Mouse (Mus musculus) hindbrain, embryonic 15.5 days (tissue): ENCODE results near the gene Aoc2. TPM values are rescaled to one million over a fixed set of nuclear protein-coding genes. Genes with fewer than 3 reads are reported as not detected.

Source experiments
- ATAC-seq: fragments of 200-750 bp; cut with Nextera tagmentation; 2 replicates; pipeline ENCODE4 v1.8.0; 2017; ENCODE audit warnings: low read depth, moderate number of reproducible peaks, moderate TSS enrichment; ENCODE audit not compliant: low FRiP score
- H3K27ac ChIP-seq: fragments of 300-500 bp; sonication (generic); replicated peaks from 2 replicates; pipeline ENCODE4 v1.5.1; 2015; ENCODE audit warnings: mild to moderate bottlenecking, inconsistent platforms
- H3K27me3 ChIP-seq: fragments of 300-500 bp; sonication (generic); 2 replicates; pipeline ENCODE4 v1.6.1; 2015; ENCODE audit warnings: control low read depth, inconsistent platforms
- H3K36me3 ChIP-seq: fragments of 300-500 bp; sonication (generic); 2 replicates; pipeline ENCODE4 v1.6.1; 2015; ENCODE audit warnings: control low read depth, inconsistent platforms
- H3K4me1 ChIP-seq: fragments of 300-500 bp; sonication (generic); replicated peaks from 2 replicates; pipeline ENCODE4 v1.6.1; 2015; ENCODE audit warnings: control low read depth, inconsistent platforms
- H3K4me2 ChIP-seq: fragments of 300-500 bp; sonication (generic); 2 replicates; pipeline ENCODE4 v1.6.1; 2015; ENCODE audit warnings: moderate library complexity, mild to moderate bottlenecking, inconsistent platforms
- H3K4me3 ChIP-seq: fragments of 300-500 bp; sonication (generic); 2 replicates; pipeline ENCODE4 v1.5.1; 2015; ENCODE audit warnings: mild to moderate bottlenecking, inconsistent platforms
- H3K9ac ChIP-seq: fragments of 300-500 bp; sonication (generic); 2 replicates; pipeline ENCODE4 v1.6.1; 2015; ENCODE audit warnings: inconsistent platforms
- H3K9me3 ChIP-seq: fragments of 300-500 bp; sonication (generic); 2 replicates; pipeline ENCODE4 v1.6.1; 2016; ENCODE audit warnings: control low read depth, inconsistent platforms
- WGBS: fragments of 180-500 bp; shearing (Covaris S2); methylation state at CpG from one replicate; pipeline ENCODE4 v1.1.7; 2015; 5-methylcytosine and 5-hydroxymethylcytosine counted together
- polyA plus RNA-seq: library from polyadenylated mRNA; unstranded; fragments of >200 nt; fragmentation: Nextera tagmentation; extraction: Ambion mirVana; gene quantifications from 2 replicates; pipeline ENCODE4 v1.2.1, GENCODE M21; 2015

Aoc2 gene
- polyA plus RNA-seq: 1.5 and 2.1 TPM in 2 replicates

DNA sequence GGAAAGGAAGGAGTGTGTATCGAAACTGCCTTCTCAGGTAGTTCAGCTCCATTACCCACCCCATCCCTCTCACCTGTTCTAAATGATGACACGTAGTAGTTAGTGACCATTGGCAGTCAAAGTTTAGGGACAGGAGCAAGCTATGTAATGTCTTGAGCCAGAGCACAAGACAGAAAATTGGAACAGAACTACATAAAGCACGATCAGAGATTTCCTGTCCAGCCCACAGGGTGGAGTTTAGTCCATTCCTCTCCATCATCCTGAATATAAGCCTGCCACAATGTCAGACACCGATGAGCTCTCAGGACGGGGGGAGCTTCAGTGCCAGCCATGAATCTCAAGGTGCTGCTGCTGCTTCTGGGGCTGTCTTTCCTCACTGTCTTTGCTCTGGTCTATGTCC, at the start of gene Aoc2:
Gene Aoc2, plus strand, starts transcription at position 301 of the 400 bp plus-strand sequence.
- H3K4me1 ChIP-seq: no peaks in the 10 kb centered on the region
- no peak within 1 kb of the TSS for H3K4me2 ChIP-seq
- 92% methylated on average over 5 of the region's 5 CpGs for WGBS
- peaks cover 48% of the 10 kb centered on the region for H3K36me3 ChIP-seq
- H3K9ac ChIP-seq: no peak within 1 kb of the TSS
- no peaks in the 10 kb centered on the region for H3K27me3 ChIP-seq
- no peak for ATAC-seq
- no peaks in the 10 kb centered on the region for H3K9me3 ChIP-seq
- no peak within 1 kb of the TSS for H3K27ac ChIP-seq
- H3K4me3 ChIP-seq: no peak within 1 kb of the TSS

DNA sequence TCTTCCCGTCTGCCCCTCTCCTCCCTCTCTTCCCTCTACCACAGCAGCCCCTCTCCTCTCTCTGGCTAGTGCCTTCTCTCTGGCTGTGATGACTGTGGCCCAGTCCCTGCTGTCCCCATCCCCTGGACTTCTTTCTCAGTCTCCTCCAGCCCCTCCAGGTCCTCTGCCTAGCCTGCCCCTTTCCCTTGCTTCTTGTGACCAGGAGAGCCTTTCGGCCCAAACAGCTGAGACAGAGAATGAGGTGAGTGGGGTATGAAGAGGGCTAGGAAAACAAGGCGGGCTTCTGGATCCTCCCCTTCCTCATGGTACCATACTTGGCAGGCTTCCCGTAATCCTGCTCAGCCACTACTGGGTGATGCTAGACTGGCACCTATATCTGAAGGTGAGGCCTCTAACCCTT, 49.6 kb upstream of the Aoc2 start:
- Histone ChIP-seq H3K27me3 (no peaks in the 10 kb centered on the region; the same call in 1 of the 2 replicates), H3K4me2 (no peak overlapping the region), H3K4me1 (peaks cover 28% of the 10 kb centered on the region), H3K9ac (no peak overlapping the region), H3K4me3 (no peak overlapping the region), H3K36me3 (no peaks in the 10 kb centered on the region), H3K9me3 (no peaks in the 10 kb centered on the region), H3K27ac (no peak overlapping the region)
- 78% methylated on average over 4 of the region's 4 CpGs for WGBS
- no peak for ATAC-seq

DNA sequence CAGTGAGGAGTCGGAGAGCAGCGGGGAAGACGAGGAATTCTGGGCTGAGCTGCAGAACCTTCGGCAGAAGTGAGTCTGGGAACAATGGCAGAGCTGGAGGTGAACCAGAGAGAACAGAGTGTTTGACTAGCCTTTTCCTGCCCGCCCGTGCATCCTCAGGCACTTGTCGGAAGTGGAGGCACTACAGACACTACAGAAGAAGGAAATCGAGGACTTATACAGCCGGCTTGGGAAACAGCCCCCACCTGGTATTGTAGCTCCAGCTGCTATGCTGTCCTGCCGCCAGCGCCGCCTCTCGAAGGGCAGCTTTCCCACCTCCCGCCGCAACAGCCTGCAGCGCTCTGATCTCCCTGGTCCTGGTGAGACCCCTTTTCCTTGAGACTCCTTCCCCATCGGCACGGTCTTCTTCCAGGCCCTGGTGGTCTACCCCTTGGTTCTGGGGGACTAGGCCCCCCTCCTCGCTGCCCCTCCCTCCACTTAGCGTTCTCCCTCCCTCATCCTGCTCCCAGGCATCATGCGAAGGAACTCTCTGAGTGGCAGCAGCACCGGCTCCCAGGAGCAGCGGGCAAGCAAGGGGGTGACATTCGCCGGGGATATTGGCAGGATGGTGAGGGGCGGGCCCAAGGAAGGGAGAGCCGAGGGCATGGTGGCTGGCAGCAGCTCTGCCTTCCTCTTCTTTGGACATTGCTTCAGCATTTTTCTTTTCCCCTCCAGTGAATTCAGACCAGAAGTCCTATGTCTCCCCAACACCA, 48.4 kb upstream of the Aoc2 start:
- Histone ChIP-seq H3K27ac (no peak overlapping the region), H3K4me3 (no peak overlapping the region), H3K9me3 (no peaks in the 10 kb centered on the region), H3K4me2 (peak overlapping the region; percentile 88), H3K27me3 (no peaks in the 10 kb centered on the region; the same call in 1 of the 2 replicates), H3K9ac (no peak overlapping the region), H3K4me1 (peaks cover 28% of the 10 kb centered on the region), H3K36me3 (no peaks in the 10 kb centered on the region)
- ATAC-seq: no peak
- 33% methylated on average over 24 of the region's 27 CpGs for WGBS

DNA sequence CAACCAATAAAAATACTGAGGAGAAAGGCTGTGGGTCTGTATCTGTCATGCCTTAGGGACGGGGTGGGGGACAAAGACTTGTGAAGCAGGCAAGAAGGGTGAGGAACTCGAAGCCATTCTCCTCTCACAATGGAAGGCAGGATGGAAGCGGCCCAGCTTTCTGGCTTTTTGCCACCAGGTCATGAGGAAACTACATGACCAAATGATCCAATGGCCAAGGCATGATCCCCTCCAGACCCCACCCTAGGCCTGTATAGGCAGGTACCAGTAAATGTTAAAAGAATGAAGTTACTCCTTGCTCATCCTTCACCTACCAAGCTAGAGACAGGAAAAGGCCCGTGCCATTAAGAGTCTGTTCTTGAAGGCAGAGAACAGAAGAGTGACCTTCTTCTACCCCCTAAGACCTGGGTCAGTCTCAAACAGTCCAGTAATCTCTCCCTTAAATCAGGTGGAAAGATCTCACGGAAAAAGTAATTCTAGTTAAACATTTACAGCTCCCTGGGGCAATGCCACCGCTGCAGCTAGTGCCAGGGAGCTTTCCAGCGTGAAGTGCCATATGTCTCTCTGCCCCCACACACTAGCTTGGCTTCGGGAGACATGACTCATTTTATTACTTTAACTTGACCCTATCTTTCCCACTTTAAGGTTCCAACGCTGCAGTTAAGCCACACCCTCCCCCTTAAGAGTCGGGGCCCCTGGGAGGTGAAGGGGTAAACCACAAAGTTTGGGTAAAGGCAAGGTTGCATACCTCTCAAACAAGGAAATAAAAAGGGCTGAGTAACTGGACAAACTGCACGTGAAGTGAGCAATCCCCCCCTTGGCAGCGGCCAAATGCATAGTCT, 47.3 kb upstream of the Aoc2 start:
- Histone ChIP-seq H3K4me3 (peak overlapping the region; percentile 96), H3K27ac (no peak overlapping the region), H3K36me3 (no peaks in the 10 kb centered on the region), H3K4me1 (peaks cover 28% of the 10 kb centered on the region), H3K4me2 (peak overlapping the region; percentile 88), H3K9ac (peak overlapping the region; percentile 94; the same call in 1 of the 2 replicates), H3K27me3 (no peaks in the 10 kb centered on the region), H3K9me3 (no peaks in the 10 kb centered on the region)
- WGBS: 69% methylated on average over 12 of the region's 12 CpGs
- no peak for ATAC-seq

DNA sequence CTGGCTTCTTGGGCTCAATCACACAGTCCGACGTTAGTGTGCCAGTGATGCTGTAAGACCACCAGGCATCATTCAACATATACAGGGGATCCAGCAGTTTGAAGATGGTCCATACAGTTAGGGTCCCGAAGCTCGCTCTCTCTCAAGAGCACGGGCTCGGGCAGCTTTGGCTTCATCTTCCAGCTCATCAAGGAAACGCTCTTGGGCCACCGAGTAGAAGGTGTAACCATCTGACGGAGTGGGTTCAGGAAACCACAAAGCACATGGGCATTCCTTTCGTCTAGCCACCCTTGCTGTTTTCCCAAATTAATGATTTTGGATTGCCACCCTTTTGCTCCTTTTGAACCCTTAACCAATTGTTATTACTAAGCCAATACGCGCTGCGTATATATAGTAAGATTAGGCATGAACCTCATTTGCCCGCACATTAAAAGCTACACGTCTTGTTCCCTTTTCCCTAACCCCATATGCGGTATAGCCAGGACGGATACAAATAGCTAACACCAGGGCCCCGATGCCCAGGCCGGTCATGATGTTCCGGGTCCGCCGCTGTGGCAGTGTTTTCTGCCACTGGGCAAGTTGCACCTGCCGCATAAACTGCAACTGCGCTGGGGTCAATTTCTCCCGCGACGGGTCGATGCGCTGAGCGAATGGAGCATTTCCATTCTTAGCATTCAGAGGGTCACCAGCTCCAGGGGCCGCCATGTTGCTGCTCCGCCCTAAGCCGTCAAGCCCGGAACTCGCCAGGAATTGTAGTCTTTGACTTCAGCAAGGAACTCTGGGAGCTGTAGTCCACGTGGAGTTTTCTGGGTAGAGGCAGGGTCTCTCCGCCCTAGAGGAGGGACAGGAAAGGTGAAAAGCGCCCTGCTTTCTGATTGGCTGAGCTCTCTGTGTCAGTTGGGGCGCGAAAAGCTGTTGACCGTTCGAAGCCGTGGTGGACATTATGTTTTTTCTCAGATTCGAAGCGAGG, 46.4 kb upstream of the Aoc2 start, which contains the start of the genes Cntd1 and Coa3:
Gene Cntd1, plus strand, starts transcription at position 790 of the 970 bp plus-strand sequence.
Gene Coa3, minus strand, starts transcription at position 892 of the 970 bp plus-strand sequence.
- no peaks in the 10 kb centered on the region for H3K27me3 ChIP-seq
- no peaks in the 10 kb centered on the region for H3K9me3 ChIP-seq
- ATAC-seq: peak; percentile 97
- peak within 1 kb of the TSS; percentile 94 for H3K9ac ChIP-seq
- H3K4me3 ChIP-seq: peak within 1 kb of the TSS; percentile 96
- no peaks in the 10 kb centered on the region for H3K36me3 ChIP-seq
- peak within 1 kb of the TSS; percentile 81 for H3K27ac ChIP-seq
- peak within 1 kb of the TSS; percentile 88 for H3K4me2 ChIP-seq
- 10% methylated on average over 45 of the region's 45 CpGs for WGBS
- H3K4me1 ChIP-seq: peaks cover 28% of the 10 kb centered on the region

DNA sequence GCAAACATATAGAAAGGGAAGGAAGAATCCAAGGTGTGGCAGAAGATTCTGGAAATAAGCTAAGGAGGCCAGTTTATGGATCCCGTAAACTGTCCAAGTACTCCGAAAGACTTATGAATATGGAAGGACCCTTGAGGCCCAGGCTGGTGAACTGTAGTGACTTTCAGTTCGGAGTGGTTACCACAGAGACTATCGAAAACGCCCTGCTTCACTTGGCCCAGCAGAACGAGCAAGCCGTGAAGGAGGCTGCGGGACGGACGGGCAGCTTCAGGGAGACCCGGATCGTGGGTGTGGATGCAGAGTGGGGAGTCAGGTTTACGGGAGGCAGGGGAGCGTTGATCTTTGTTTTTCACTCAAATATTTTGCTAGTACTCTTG, 45.7 kb upstream of the Aoc2 start:
- Histone ChIP-seq H3K27me3 (no peaks in the 10 kb centered on the region), H3K4me2 (peak overlapping the region; percentile 88), H3K36me3 (no peaks in the 10 kb centered on the region), H3K9ac (peak overlapping the region; percentile 94; the same call in 1 of the 2 replicates), H3K27ac (no peak overlapping the region), H3K4me1 (peaks cover 28% of the 10 kb centered on the region), H3K9me3 (no peaks in the 10 kb centered on the region), H3K4me3 (peak overlapping the region; percentile 96)
- peak; percentile 24; the same call in 1 of the 2 replicates for ATAC-seq
- 60% methylated on average over 14 of the region's 14 CpGs for WGBS

DNA sequence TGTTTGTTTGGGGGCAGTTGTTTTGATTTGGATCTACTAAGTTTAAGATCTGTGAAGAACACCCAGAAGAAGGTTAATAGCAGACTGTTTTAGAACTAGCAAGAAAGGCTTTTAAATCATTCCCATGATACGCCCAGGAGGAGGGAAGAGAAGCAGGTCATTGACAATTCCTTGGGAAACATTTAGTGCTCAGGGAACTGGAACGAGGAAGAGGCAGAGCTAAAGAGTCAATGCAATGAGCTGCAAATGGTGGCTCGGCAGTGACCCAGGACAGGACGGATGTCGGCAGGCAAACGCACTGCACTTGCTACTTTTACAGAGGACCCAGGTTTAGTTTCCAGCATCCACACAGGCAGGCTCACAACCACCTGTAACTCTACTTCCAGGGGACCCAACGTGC, 44.0 kb upstream of the Aoc2 start:
- Histone ChIP-seq H3K27ac (no peak overlapping the region), H3K4me2 (no peak overlapping the region), H3K4me3 (no peak overlapping the region), H3K9me3 (no peaks in the 10 kb centered on the region), H3K4me1 (peaks cover 28% of the 10 kb centered on the region), H3K36me3 (no peaks in the 10 kb centered on the region), H3K9ac (no peak overlapping the region), H3K27me3 (no peaks in the 10 kb centered on the region)
- ATAC-seq: no peak
- 52% methylated on average over 7 of the region's 7 CpGs for WGBS

DNA sequence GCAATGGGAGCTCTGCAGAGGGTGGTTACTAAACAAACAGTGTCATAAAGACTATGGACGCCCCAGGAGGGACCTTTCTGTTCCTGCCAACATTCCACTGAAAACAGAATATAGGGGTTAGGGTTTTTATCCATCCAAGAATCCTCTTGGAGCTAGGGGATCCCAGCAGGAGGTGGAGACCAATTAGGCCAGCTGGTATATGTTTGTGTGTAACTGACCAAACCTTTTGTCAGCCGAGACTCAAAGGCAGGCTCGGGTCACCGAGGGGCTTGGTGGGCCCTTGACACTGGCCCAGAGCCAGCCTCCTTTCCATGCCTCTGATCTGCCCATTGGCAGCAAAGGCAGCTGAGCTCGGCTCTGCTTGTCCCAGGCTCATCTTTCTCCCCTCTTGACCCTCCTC, 42.0 kb upstream of the Aoc2 start:
- peaks cover 12% of the 10 kb centered on the region for H3K4me1 ChIP-seq
- WGBS: 31% methylated on average over 5 of the region's 5 CpGs
- ATAC-seq: no peak
- H3K27me3 ChIP-seq: no peaks in the 10 kb centered on the region
- H3K36me3 ChIP-seq: 0 out of 2 replicates have a peak, but pooled peaks cover 7% of the 10 kb centered on the region
- H3K4me3 ChIP-seq: no peak overlapping the region
- no peaks in the 10 kb centered on the region for H3K9me3 ChIP-seq
- no peak overlapping the region for H3K9ac ChIP-seq
- H3K27ac ChIP-seq: no peak overlapping the region
- no peak overlapping the region for H3K4me2 ChIP-seq

DNA sequence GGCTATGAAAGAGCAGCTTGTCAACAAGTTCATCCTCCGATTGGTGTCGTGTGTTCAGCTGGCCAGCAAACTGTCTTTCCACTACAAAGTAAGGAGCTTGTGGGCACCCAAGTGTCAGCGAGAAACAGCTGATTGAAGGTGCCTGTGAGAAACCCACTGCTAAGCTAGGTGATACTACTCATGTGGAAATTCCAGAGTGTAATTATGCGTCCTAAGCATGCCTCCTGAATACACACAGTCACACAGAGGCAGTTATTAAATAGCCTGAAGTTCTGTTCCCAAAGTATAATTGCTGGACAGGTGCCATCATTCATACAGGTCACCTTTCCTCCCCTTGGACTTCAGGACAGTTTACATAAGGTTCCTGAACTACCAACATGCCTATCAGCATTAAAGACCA, 41.1 kb upstream of the Aoc2 start:
- Histone ChIP-seq H3K27ac (no peak overlapping the region), H3K27me3 (no peaks in the 10 kb centered on the region), H3K9me3 (no peaks in the 10 kb centered on the region), H3K4me3 (no peak overlapping the region), H3K4me2 (no peak overlapping the region), H3K4me1 (peaks cover 8% of the 10 kb centered on the region), H3K9ac (no peak overlapping the region), H3K36me3 (peaks cover 16% of the 10 kb centered on the region)
- 67% methylated on average over 4 of the region's 4 CpGs for WGBS
- no peak for ATAC-seq

DNA sequence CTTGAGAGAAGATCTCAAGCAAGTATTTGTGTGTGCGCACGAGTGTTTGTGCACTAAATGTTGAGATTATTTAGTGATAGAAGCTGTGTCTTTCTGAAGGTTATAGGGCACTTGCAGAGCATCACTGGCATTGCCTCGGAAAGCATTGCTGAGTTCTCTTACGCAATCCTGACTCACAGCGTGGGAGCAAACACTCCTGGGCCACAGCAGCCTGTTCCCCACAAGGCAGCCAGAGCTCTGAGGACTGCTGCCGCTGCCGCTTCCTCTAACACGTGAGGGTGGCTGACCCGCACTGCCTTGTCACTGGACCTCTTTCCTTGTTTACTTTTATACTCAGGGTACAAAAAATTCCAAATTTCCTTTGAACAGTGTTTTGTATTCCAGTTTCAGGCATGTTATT, 37.6 kb upstream of the Aoc2 start:
- no peak for ATAC-seq
- Histone ChIP-seq H3K4me1 (no peaks in the 10 kb centered on the region), H3K9me3 (no peaks in the 10 kb centered on the region), H3K27me3 (no peaks in the 10 kb centered on the region), H3K4me2 (no peak overlapping the region), H3K4me3 (no peak overlapping the region), H3K27ac (no peak overlapping the region), H3K36me3 (peaks cover 44% of the 10 kb centered on the region), H3K9ac (no peak overlapping the region)
- 79% methylated on average over 9 of the region's 9 CpGs for WGBS

DNA sequence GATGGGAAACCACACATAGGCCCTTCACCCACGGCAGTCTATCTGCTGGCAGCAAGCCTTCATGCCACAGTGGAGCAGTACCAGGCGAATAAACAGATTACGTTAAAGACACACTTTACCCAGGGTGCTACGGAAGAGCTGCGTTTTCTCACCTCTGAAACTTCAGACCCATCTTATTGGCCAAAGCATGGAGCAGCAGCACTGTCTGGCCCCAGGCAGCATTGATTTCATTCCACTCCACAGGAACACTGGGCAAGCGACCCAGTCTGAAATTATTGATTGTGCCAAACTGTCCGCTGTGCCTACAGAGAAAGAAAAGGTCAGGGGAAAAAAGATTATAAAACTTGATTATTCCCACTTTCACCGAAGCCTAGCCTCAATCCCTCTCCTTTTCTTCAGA, 33.6 kb upstream of the Aoc2 start:
- ATAC-seq: no peak
- no peak overlapping the region for H3K9ac ChIP-seq
- H3K36me3 ChIP-seq: peaks cover 69% of the 10 kb centered on the region
- H3K27me3 ChIP-seq: no peaks in the 10 kb centered on the region
- H3K9me3 ChIP-seq: no peaks in the 10 kb centered on the region
- H3K27ac ChIP-seq: no peak overlapping the region
- 98% methylated on average over 8 of the region's 8 CpGs for WGBS
- H3K4me1 ChIP-seq: no peaks in the 10 kb centered on the region
- no peak overlapping the region for H3K4me3 ChIP-seq
- no peak overlapping the region for H3K4me2 ChIP-seq
